ENCODE assay signal across 9 mouse cellular contexts in genomic region chr2:48885945-48886344, GRCm38 (mm10).
A peak's percentile ranks its signal among the peaks of the same experiment; 100 is the strongest.
DNase-seq lines count a peak whose midpoint lies in the region; ATAC-seq and TF ChIP-seq lines count a peak whose summit lies in the region.
"Had no signal": no experiment of that assay in that cellular context is flagged by ENCODE, and none has a peak within 500 bp of the region (broad histone marks: within the 10 kb centered on the region; RNA-seq: fewer than 3 reads in every experiment).

No protein-coding gene starts in this region.

- no peaks in the 10 kb centered on the region for H3K4me1 ChIP-seq in cortical plate, adult 2 months (ENCODE audit: control insufficient read depth, insufficient read depth, low read length)
- H3K4me1 ChIP-seq in kidney, embryonic 16.5 days (ENCODE audit: insufficient read depth, low read length), result 0 out of 2 replicates have a peak, but pooled peaks cover 4% of the 10 kb centered on the region
- peaks cover 3% of the 10 kb centered on the region; the same call in 1 of the 2 replicates for H3K4me1 ChIP-seq in limb, embryonic 12.5 days (replicated peaks)
- H3K4me1 ChIP-seq: embryonic facial prominence, embryonic 15.5 days had no signal

- TF ChIP-seq POLR2A in cortical plate, adult 2 months (IDR thresholded peaks at IDR 0.05; ENCODE audit: extremely low read depth, insufficient read depth, low read length), result no peak

- no peak overlapping the region for H3K27ac ChIP-seq in cortical plate, adult 2 months (ENCODE audit: insufficient read depth, low read length)
- no peak overlapping the region for H3K27ac ChIP-seq in kidney, embryonic 16.5 days (ENCODE audit: low read length)
- H3K27ac ChIP-seq in limb, embryonic 12.5 days, result 0 out of 2 replicates have a peak overlapping the region, but pooled peaks have one; percentile 24
- H3K27ac ChIP-seq: embryonic facial prominence, embryonic 15.5 days had no signal

- peak; percentile 58 to 59 for DNase-seq in B cell, adult 2 months
- DNase-seq in gastrocnemius, postnatal 25 days, result peak; percentile 13
- peak; percentile 0 to 4 for DNase-seq in monocyte, adult 2 months (ENCODE audit: low read depth in 1 of 2, low spot score in 2 of 2)
- peak; percentile 5 to 25 for DNase-seq in spleen, postnatal 36 days (ENCODE audit: low spot score in 2 of 2)

- no peak overlapping the region for H3K4me3 ChIP-seq in cortical plate, adult 2 months (ENCODE audit: insufficient read depth, low read length)
- H3K4me3 ChIP-seq in kidney, embryonic 16.5 days (ENCODE audit: low read length), result no peak overlapping the region
- H3K4me3 ChIP-seq in limb, embryonic 12.5 days (replicated peaks), result no peak overlapping the region
- H3K4me3 ChIP-seq: embryonic facial prominence, embryonic 15.5 days had no signal

- peak; percentile 74 for ATAC-seq in activated CD4-positive, CD25-positive, alpha-beta regulatory T cell, adult 4 months
- ATAC-seq in kidney, embryonic 16.5 days (ENCODE audit: low FRiP score, low TSS enrichment), result peak; percentile 76; the same call in 1 of the 2 replicates
- no peak for ATAC-seq in limb, embryonic 12.5 days (ENCODE audit: insufficient number of reproducible peaks, insufficient read depth, low FRiP score, low TSS enrichment, low read depth)

- H3K9me3 ChIP-seq in kidney, embryonic 16.5 days (ENCODE audit: low read length), result no peaks in the 10 kb centered on the region
- no peaks in the 10 kb centered on the region for H3K9me3 ChIP-seq in limb, embryonic 12.5 days
- H3K9me3 ChIP-seq: embryonic facial prominence, embryonic 15.5 days had no signal

- H3K9ac ChIP-seq in kidney, embryonic 16.5 days (replicated peaks; ENCODE audit: low read length), result no peak overlapping the region
- no peak overlapping the region for H3K9ac ChIP-seq in limb, embryonic 12.5 days (replicated peaks)
- H3K9ac ChIP-seq: embryonic facial prominence, embryonic 15.5 days had no signal

- H3K4me2 ChIP-seq in kidney, embryonic 16.5 days (replicated peaks; ENCODE audit: low read depth, low read length), result no peak overlapping the region
- no peak overlapping the region for H3K4me2 ChIP-seq in limb, embryonic 12.5 days
- H3K4me2 ChIP-seq: embryonic facial prominence, embryonic 15.5 days had no signal

- H3K27me3 ChIP-seq in kidney, embryonic 16.5 days (ENCODE audit: insufficient read depth, low read length), result no peaks in the 10 kb centered on the region
- no peaks in the 10 kb centered on the region for H3K27me3 ChIP-seq in limb, embryonic 12.5 days
- H3K27me3 ChIP-seq: embryonic facial prominence, embryonic 15.5 days had no signal

- peak; percentile 39; the same call in 1 of the 2 replicates for TF ChIP-seq CTCF in cortical plate, adult 2 months (IDR thresholded peaks at IDR 0.05; ENCODE audit: extremely low read depth, insufficient read depth, low read length)

- H3K36me3 ChIP-seq in kidney, embryonic 16.5 days (ENCODE audit: insufficient read depth, low read length), result no peaks in the 10 kb centered on the region
- peaks cover 5% of the 10 kb centered on the region; the same call in 1 of the 2 replicates for H3K36me3 ChIP-seq in limb, embryonic 12.5 days
- H3K36me3 ChIP-seq: embryonic facial prominence, embryonic 15.5 days had no signal

Comparison
In these comparisons a context has a peak if more than half of its experiments do, and no peak if none do; other contexts are left out.
1. DNase-seq: peak in every context shown above with its lines; median percentile 58 in B cell, adult 2 months; 15 in spleen, postnatal 36 days; 13 in gastrocnemius, postnatal 25 days; 2 in monocyte, adult 2 months.